Mouse (Mus musculus) urinary bladder, postnatal 36 days (tissue): Measurements from ENCODE around the gene Krtcap3.
"Not testable (repeated sequence)": the region's sequence is repeated elsewhere in the genome, so short reads cannot be mapped to it uniquely, and the experiment has no call there.

Experiments
- DNase-seq, 2 experiments: peaks; one replicate each; pipeline ENCODE4 v3.0.0; 2022; ENCODE audit warnings: low spot score in 2 of 2, mixed read lengths in 1 of 2

Krtcap3 gene

DNA sequence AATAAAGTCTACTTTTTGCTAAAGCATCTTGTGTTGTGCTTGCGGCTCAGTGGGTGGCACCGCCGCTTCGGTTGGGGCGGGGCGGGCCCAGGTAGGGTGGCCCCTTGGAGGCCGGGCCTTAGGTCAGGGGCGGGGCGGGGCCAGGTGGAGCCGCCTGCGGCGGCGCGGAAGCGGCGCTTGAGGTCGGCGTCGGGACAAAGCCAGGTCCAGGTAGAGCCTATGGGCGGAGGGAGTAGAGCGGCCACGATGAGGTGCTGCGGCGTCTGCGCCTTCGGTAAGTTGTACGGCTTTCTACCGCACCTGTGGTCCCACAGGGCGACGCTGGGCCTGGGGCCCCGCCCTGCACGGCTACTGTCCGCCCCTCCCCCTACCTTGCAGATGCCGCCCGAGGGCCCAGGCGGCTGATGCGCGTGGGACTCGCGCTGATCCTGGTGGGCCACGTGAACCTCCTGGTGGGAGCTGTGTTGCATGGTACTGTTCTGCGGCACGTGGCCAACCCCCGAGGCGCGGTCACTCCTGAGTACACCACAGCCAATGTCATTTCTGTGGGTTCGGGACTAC lies at the start of gene Krtcap3:
TSS of gene Krtcap3 (plus strand) at position 151 of the 561 bp plus-strand sequence.
- DNase-seq: peak; percentile 68 to 72

DNA sequence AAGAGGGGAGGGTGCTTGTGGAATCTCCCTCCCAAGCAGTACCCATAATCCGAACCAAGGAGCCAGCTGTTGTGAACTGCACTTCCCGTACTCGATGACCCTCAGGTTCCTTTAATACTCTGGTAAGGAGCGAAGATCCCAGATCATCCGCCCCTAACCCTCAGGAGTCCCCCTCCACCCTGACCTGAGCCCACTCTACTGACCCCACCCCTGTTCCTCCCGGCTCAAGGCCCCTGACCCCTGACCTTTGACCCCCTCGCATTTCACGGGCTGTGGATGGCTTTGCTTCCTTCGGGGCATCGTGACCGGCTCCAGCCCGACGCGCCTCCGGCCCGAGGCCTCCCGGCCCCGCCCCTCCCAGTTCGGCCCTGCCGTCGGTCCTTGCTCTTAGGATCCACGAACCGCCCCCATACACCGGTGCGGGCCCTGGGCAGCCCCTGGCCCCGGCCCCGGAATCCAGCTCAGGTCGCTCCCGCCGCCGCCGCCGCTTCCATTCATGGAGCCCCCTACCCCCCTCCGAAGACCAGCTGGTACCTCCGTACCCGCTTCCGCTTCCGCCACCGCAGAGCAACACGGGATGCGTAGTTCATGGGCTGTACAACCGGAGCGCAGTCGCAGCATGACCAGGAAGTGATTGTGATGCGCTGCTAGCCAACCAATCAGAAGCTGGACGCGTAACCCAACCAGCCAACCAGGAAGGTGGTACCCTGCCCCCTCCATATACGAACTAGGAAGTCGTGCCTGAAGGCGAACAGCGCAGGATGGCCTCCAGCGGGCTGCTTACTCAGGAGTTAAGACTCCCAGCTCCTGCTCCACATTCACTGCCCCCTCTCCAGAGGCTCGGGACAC lies 49.5 kb upstream of the Krtcap3 start, which contains the start of gene Zfp513:
TSS of gene Zfp513 (minus strand) at position 562 of the 849 bp plus-strand sequence.
- DNase-seq: peak; percentile 88 to 96

DNA sequence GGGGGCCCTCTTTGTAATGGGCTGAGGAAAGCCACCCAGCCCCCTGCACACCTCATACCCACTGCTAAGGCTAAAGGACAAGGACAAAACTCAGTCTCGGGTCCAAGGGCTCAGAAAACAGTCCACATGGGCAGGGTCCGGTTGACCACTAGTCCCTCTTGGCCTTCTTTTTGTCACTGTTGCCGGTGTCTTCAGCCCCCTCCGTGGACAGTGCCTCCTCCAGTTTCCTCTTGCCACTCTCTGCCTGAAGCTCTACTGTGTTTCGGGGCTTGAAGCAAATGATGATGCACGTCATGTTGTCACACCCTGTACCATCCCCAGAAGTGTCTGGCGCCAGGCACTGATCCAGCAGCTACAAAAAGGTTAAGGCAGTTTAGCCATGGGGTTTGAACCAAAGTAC lies 48.6 kb upstream of the Krtcap3 start:
- no peak for DNase-seq

DNA sequence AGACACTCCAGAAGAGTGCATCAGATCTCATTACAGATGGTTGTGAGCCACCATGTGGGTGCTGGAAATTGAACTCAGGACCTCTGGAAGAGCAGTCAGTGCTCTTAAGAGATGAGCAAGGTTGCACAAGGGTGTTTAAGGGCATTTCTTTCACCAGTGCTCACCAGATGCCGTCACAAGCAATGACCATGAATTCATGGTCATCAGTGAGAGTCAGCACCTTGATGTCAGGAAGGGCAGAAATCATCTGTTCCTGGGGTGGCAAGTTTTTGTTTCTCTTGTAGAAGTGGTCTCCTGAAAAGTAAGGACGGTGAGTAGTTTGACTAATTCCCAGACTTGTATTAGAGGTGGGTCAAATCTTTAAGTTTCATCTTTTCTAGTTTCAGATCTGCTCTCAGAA lies 47.6 kb upstream of the Krtcap3 start:
- no peak for DNase-seq

DNA sequence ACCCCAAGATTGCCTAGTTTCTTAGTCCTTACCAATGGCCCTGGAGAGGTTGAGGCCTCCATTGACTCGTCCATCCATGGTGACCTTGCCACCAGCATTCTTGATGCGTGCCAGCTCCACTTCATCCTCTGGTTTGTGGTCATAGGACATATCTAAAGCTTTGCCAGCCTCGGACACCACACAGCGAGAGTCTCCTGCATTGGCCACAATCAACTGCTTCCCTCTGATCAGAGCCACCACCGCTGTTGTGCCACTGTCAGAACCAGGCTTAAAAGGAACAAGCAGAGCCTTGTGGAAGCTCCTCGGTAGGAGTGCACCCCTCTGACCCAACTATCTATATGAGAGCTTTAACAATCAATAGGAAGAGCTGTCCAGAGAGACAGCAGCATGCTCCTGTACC lies 47.1 kb upstream of the Krtcap3 start:
- DNase-seq: no peak

DNA sequence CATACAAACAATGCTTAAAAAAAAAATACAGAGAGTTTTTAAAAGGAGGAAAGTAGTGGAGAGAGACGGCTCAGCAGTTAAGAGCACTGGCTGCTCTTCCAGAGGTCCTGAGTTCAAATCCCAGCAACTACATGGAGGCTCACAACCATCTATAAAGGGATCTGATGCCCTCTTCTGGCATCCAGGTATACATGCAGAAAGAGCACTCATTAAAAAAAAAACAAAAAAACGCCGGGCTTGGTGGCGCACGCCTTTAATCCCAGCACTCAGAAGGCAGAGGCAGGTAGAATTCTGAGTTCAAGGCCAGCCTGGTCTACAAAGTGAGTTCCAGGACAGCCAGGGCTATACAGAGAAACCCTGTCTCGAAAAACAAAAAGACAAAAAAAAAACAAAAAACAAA lies 34.9 kb upstream of the Krtcap3 start:
- not testable (repeated sequence) for DNase-seq

DNA sequence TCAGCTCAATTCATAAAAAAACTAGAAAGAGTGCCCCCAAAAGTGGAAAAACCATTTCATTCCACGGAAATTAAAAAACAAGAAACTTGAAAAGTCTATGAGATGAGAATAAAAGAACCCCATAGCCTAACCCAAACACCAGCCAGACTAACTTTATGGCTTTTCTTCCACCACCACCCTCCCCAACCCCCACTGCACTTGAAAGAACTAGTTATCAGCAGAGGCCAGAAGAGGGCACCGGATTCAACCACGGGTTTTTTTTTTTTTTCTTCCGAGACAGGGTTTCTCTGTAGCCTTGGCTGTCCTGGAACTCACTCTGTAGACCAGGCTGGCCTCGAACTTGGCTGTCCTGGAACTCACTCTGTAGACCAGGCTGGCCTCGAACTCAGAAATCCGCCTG lies 33.2 kb upstream of the Krtcap3 start:
- DNase-seq: no peak

DNA sequence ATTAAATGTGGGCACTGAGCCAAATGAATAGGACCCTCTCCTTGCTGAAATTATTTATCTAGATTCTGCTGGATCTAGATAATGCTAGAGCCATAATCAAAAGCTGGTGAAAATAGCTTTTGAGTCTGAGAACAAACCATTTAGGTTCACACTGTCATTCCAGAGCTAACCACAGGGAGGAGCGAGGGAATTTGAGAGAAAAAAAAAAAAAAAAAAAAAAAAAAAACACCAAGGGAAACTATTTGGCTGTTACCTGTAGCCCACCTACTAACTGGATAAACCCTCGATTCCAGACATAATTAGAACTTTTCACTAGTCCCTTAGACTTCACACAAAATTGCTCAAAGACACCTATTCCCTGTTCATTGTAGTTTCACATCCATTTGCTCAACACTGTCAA lies 32.4 kb upstream of the Krtcap3 start:
- no peak for DNase-seq

DNA sequence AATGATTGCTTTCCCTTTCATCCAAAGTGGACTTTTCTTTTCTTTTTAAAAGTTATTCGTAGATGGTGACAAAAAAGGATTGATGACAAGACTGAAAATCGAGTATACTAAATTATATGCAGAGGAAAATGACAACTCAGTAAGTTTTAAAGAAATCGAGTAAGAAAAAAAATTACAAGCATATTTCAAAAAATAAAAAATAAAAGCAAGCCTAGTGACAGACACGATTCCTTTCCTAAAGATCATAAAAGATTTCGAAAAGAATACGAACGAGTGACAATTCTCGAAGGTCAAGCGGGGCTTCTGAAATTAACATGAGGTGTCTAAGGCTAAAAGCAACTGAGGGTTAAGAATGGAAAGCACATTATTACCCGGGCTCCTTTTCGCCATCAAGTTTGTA lies 32.0 kb upstream of the Krtcap3 start:
- no peak for DNase-seq

DNA sequence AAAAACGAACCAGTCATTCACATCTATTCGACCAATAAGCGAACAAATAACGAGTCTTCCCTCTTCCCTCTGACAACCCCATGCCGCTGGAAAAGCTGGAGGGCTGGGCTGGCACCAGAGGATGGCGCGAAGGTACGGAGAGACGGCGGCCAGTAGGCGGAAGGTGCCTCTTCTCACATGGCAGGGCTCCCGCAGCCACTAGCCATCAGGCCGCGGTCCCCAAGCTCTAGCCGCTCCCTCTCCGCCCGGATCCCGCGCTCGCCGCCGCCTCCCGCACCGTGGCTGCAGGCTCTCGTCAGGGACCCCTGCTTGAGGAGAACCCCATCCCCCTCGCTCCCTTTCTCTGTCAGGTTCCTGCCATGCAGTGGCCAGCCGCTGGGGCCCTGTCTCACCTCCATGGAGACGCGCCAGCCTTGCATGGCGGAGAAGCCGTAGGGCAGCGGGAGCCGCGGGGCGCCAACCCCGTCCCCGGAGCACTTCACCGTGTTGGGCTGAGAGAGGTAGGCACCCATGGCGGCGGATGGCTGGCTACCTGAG lies 31.5 kb upstream of the Krtcap3 start:
- no peak for DNase-seq

DNA sequence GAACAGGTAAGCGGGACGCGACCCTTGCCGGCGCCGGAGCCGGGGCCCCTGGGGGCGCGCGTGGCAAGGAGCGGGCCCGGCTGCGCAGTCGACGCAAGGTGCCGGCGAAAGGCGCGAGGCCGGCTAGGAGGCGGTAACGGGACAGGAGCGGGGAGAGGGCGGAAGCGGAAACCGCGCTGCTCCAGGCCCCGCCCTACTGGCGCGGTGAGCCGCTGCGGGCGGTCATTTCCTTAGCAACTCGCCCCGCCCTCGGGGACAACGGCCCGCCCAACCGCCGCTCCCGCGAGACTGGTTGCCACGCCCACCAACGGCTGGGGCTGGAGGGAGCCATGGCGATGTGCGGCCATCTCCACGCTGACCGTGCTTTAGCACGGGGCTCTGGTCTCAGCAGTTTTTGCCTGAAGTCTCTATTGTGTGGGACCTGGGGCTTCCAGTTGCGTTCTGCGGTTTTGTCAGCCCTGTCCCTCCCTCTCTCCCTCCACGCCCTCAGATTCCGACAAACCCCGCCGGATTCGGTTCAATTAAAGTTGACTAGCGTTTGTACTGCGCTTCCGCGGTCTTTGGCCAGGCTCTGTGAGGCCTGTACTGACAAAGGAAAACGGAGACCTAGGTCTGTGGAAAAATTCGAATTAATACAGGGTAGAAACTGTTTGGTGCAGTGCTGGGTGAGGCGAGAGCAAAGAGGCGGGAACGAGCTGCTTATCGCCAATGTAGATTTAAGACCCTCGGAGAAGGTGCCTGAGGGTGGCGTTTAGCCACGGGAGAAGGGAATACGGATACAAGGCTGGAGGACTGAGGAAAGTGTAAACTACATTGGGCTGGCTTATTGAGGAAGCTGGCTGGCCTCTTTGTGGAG lies 30.8 kb upstream of the Krtcap3 start, which contains the start of gene Ppm1g:
TSS of gene Ppm1g (minus strand) at position 240 of the 856 bp plus-strand sequence.
- DNase-seq: peak; percentile 98

DNA sequence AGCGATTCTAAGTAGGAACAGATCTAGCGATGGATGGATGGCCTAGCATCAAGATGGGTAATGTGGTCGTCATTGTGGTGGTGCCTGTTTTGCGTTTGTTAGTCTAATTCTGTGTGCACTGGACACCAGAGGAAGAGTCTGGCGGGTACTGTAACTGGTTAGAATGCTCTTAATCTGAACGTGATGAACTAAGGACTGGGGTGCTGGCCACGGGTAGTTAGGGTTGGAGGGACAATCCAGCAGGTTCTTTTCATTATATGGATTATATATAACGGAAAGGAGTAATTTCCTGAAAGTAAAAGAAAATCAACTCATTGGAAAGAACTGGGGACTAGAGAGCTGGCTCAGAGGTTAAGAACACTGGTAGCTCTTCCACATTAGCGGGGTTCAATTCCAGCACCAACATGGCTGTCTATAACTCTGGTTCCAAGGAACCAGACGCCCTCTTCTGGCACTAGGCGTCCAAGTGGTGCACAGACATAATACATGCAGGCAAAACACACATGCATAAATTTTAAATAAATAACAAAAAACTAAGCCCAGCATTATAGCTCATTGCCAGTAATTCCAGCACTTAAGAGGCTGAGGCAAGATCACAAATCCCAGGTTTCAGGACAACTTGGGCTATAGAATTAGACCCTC lies 30.1 kb upstream of the Krtcap3 start:
- no peak for DNase-seq

DNA sequence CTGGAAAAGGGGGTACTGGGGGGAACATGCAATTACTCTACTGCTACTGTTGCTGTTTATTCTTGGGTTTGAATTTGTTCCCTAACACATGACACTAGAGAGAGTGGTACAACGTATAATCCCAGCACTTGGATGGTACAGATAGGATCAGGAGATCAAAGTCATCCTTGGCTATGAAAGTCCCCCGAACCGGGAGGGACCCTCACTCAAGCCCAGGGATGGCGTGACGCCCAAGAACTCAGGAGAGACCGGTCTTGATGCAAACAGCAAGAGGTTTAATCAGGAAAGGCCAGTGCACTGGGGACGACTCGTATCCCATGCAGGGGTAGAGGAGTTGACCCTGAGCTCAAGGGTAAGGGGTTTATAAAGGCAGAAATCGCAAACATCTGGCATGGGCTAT lies 28.8 kb upstream of the Krtcap3 start:
- DNase-seq: no peak

DNA sequence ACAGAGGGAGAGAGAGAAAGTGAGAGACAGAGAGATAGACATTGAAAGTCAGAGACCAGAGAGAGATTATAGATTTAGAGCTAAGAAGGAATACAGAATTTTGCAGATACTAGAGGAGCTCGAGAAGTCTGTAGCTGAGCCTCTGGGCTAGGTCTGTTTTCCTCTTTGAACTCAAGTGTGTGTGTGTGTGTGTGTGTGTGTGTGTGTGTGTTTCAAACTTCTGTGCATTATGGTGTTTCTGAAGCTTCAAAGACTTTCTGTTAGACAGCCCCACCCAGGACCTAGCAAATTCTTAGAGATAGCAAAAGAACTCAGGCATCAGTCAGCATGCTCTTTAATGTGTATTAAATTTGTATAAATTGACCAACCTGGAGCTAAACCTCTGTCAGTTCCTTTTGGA lies 24.9 kb upstream of the Krtcap3 start:
- no peak for DNase-seq

DNA sequence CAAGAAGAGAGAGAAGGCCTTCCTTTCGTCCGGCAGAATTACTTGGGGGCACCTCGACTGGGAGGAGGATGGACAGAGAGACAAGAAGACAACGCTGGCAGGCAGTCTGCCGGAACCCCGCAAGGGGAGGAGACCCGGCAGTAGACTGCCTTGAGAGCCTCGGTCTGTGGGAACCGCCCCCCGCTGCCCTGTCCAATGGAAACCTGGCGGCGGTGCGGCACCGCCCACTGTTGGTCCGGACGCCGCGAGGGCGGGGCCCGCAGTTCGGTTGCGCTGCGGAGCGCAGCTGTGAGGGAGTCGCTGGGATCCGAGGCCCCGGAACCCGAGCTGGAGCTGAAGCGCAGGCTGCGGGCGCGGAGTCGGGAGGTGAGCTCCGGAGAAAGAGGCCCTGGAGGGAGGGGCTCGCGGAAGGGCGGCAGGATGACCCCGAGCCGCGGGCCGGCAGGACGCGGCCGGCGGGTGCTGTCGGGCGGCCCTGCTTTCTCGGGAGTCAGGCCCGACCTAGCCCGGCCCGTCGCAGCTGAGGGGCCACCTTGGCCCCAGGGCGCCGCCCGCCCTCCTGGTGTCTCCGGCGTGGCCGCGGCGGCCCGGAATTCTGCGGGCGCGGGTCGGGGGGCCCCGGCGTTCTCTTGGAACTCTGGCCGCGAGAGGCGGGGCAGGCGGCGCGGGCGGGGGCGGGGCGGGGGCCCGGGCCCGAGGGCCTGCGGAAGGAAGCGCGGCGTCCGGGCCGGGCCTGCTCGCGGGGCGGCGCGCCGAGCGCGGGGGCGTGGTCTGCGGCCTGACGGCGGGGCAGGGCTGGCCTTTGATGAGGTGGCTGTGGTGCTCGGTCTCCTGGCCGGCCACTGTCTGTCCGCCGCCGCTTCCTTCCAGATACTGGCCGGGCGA lies 10.6 kb upstream of the Krtcap3 start, which contains the start of the genes Nrbp1 and Gm9970:
TSS of gene Nrbp1 (plus strand) at position 228 of the 885 bp plus-strand sequence.
TSS of gene Gm9970 (minus strand) at position 596 of the 885 bp plus-strand sequence.
- DNase-seq: peak; percentile 90 to 95

DNA sequence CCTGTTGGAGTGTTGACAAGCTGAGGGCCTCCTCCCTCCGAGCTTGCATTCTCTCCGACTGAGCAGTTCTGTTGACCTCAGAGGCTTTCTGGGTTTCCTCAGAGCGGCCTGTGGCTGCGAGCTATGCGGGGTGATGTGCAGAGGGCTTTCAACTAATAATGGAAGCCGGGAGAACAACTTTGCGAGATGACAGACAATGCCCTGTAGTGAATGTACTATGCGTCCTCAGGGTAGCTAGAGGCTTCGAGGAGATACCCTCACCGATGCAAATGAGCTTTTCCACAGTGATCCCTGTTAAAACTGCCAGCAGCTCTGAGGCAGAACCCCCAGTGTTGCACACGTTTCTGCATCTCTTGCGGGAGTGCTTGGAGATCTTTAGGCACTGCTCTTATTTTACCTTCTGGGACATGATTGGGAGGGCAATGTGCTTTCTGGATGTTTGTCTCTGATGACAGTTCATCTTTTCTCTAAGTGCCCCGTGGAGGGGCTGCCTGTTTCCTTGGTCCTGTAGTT lies 9.9 kb upstream of the Krtcap3 start:
- no peak for DNase-seq

DNA sequence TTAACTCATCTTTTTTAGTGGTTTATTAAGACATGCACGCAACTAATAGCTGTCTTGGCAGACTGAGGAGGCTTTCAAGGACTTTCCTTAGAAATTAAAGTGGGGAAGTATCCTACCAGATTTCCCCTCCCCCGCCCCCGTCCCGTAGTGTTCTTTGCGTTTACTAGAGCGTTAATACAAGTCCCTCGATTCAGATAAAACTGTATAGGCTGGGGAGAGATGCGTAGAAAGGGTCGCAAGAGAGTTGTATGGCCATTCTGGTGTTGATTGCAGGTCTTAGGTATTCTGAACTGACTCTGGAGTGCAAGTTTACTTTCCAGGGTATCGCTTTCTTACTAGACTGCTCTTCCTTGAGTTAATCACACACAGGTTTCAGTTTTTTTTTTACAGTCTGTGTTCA lies 9.3 kb upstream of the Krtcap3 start:
- no peak for DNase-seq

DNA sequence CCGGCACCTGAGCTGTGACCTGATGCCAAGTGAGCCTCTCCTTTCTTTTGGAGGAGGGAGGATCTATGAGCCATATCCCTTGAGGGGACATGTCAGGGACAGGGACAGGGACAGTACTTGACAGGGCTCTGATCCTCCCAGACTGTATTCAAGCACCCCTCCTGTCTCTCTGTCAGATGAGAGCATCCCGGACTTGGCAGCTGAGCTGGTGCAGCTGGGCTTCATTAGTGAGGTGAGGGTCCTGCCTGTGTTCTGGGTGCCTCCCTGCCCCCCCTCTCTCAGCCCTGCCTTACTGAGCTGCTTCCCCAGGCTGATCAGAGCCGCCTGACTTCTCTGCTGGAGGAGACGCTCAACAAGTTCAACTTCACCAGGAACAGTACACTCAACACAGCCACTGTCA lies 775 bp upstream of the Krtcap3 start:
- DNase-seq: no peak

DNA sequence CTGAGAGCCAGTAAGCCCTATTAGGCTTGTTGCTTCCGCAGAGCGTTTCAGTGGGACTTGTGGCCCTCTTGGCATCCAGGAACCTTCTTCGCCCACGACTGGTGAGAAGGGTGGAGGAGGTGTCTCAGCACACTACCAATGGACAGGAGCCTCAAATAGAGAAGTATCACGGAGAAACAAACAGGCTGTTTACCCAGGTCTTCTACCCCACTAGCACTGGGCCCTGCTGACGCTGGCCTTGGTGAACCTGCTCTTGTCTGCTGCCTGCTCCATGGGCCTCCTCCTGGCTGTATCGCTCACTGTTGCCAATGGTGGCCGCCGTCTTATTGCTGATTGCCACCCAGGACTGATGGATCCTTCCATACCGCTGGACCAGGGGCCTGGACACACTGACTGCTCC lies 660 bp downstream of the Krtcap3 start:
- DNase-seq: no peak
